Mouse (Mus musculus) WW6 (cell line): ENCODE measurements around the gene Hacl1.

Source experiments
- DNase-seq: peaks from one replicate; pipeline ENCODE4 v3.0.0-alpha.2; 2013; ENCODE audit warnings: low read depth, low spot score

The Hacl1 gene

GRCm38 (mm10) chr14:31640890-31641505 is at the start of gene Hacl1, which contains the start of gene Btd:
Gene Hacl1, minus strand, starts transcription at chr14:31641286.
Gene Btd, plus strand, starts transcription at chr14:31641028.
- peak; percentile 76 for DNase-seq

- no peak for DNase-seq
Observed at GRCm38 (mm10) chr14:31686231-31686630, 45.1 kb upstream of the Hacl1 start.

GRCm38 (mm10) chr14:31685680-31686079 is 44.6 kb upstream of the Hacl1 start:
- no peak for DNase-seq

GRCm38 (mm10) chr14:31684343-31685040 is 43.4 kb upstream of the Hacl1 start:
- no peak for DNase-seq

GRCm38 (mm10) chr14:31683610-31684009 is 42.5 kb upstream of the Hacl1 start:
- DNase-seq: no peak

GRCm38 (mm10) chr14:31681931-31682555 is 41.0 kb upstream of the Hacl1 start:
- DNase-seq: no peak

GRCm38 (mm10) chr14:31681291-31681690 is 40.2 kb upstream of the Hacl1 start:
- no peak for DNase-seq

- no peak for DNase-seq
Observed at GRCm38 (mm10) chr14:31680656-31681055, 39.6 kb upstream of the Hacl1 start.

GRCm38 (mm10) chr14:31671635-31672320 is 30.7 kb upstream of the Hacl1 start:
- no peak for DNase-seq

GRCm38 (mm10) chr14:31669642-31670490 is 28.8 kb upstream of the Hacl1 start:
- no peak for DNase-seq

- DNase-seq: no peak
Observed at GRCm38 (mm10) chr14:31669161-31669611, 28.1 kb upstream of the Hacl1 start.

- DNase-seq: no peak
Observed at GRCm38 (mm10) chr14:31668326-31668725, 27.2 kb upstream of the Hacl1 start.

GRCm38 (mm10) chr14:31667741-31668140 is 26.7 kb upstream of the Hacl1 start:
- DNase-seq: no peak

GRCm38 (mm10) chr14:31666931-31667705 is 26.0 kb upstream of the Hacl1 start:
- no peak for DNase-seq

- DNase-seq: no peak
Observed at GRCm38 (mm10) chr14:31665566-31665940, 24.5 kb upstream of the Hacl1 start.

GRCm38 (mm10) chr14:31664903-31665565 is 23.9 kb upstream of the Hacl1 start:
- no peak for DNase-seq

- DNase-seq: no peak
Observed at GRCm38 (mm10) chr14:31664100-31664902, 23.2 kb upstream of the Hacl1 start.

- DNase-seq: no peak
Observed at GRCm38 (mm10) chr14:31663376-31664099, 22.5 kb upstream of the Hacl1 start.
